Mouse (Mus musculus): ENCODE measurements around the gene Zfhx2. TPM values are rescaled to one million over a fixed set of nuclear protein-coding genes. Genes with fewer than 3 reads are reported as not detected.

The Zfhx2 gene
- total and polyA plus RNA-seq, 3 experiments: 0.07 to 0.59 (median 0.30) TPM

- peaks cover 14% of the 10 kb centered on the region for H3K27me3 ChIP-seq (replicated peaks)
- H3K4me3 ChIP-seq (replicated peaks in 1 of 3; ENCODE audit: low read depth in 2 of 3, low read length in 2 of 3, poor library complexity in 1 of 3): no peak overlapping the region
These were observed 26.7 kb upstream of the Zfhx2 start for GRCm38 (mm10) chr14:55118852-55119251.

GRCm38 (mm10) chr14:55116425-55117200, 24.5 kb upstream of the Zfhx2 start, which contains the start of gene Jph4:
Jph4 (minus strand) TSS chr14:55116935.
- DNase-seq (ENCODE audit: extremely low read depth): no peak
- Histone ChIP-seq H3K4me1 (ENCODE audit: control insufficient read depth in 1 of 2, insufficient read depth in 2 of 2) (no peaks in the 10 kb centered on the region), H3K27me3 (replicated peaks) (peaks cover 18% of the 10 kb centered on the region), H3K9ac (ENCODE audit: insufficient read depth, low read depth) (no peak within 1 kb of the TSS), H3K4me3 (replicated peaks in 1 of 3; ENCODE audit: low read depth in 2 of 3, low read length in 2 of 3, poor library complexity in 1 of 3) (no peak within 1 kb of the TSS), H3K36me3 (replicated peaks in 1 of 2; ENCODE audit: control insufficient read depth in 1 of 2, insufficient read depth in 1 of 2, low read length in 1 of 2) (no peaks in the 10 kb centered on the region), H3K9me3 (replicated peaks; ENCODE audit: low read length) (peaks cover 2% of the 10 kb centered on the region), H3K27ac (ENCODE audit: insufficient read depth, low read depth) (no peak within 1 kb of the TSS), H3K4me2 (ENCODE audit: insufficient read depth, low read depth, poor library complexity, severe bottlenecking) (no peak within 1 kb of the TSS), H3K79me2 (replicated peaks; ENCODE audit: control insufficient read depth, extremely low read depth, insufficient read depth, poor library complexity, severe bottlenecking) (no peaks in the 10 kb centered on the region)
- dilution Hi-C loops (cut with MboI; ENCODE audit: extremely low pct_ligation_motif_present, extremely low pct_unique_long_range_greater_than_20kb, low sequenced_read_pairs): no loop called here
- no peak for TF ChIP-seq ZNF384 (IDR thresholded peaks at IDR 0.05; ENCODE audit: low read depth, low read length)
- no peak for TF ChIP-seq JUND (conservative IDR thresholded peaks at IDR 0.05; ENCODE audit: low read depth, low read length)
- TF ChIP-seq USF2 (conservative IDR thresholded peaks at IDR 0.05; ENCODE audit: low read depth, low read length): no peak
- no peak for TF ChIP-seq GABPA (IDR thresholded peaks at IDR 0.05; ENCODE audit: insufficient replicate concordance, low read depth, low read length)
- TF ChIP-seq MAX (IDR thresholded peaks at IDR 0.05; ENCODE audit: low read length): no peak
- TF ChIP-seq SIN3A (IDR thresholded peaks at IDR 0.05; ENCODE audit: low read length): no peak
- in situ Hi-C loops (cut with MboI; ENCODE audit: low pct_ligation_motif_present, low pct_unique_long_range_greater_than_20kb, low sequenced_read_pairs): loop anchor here (10.0 kb wide), 1 partner anchor 98 kb away; no protein-coding TSS in a partner anchor

More at GRCm38 (mm10) chr14:55118852-55119251, 26.7 kb upstream of the Zfhx2 start:
- no peak overlapping the region for H3K27ac ChIP-seq (ENCODE audit: insufficient read depth, low read depth)
- H3K36me3 ChIP-seq (replicated peaks in 1 of 2; ENCODE audit: control insufficient read depth in 1 of 2, insufficient read depth in 1 of 2, low read length in 1 of 2): no peaks in the 10 kb centered on the region
- peaks cover 0 to 2% of the 10 kb centered on the region in 2 experiments; a peak in 1 of 4 replicates for H3K4me1 ChIP-seq (ENCODE audit: control insufficient read depth in 1 of 2, insufficient read depth in 2 of 2)
- no peak for DNase-seq (ENCODE audit: extremely low read depth)
- no peak overlapping the region for H3K9ac ChIP-seq (ENCODE audit: insufficient read depth, low read depth)
- in situ Hi-C loops (cut with MboI; ENCODE audit: low pct_ligation_motif_present, low pct_unique_long_range_greater_than_20kb, low sequenced_read_pairs): loop anchor here (10.0 kb wide), 1 partner anchor 96 kb away; no protein-coding TSS in a partner anchor
- peaks cover 2% of the 10 kb centered on the region for H3K9me3 ChIP-seq (replicated peaks; ENCODE audit: low read length)
- dilution Hi-C loops (cut with MboI; ENCODE audit: extremely low pct_ligation_motif_present, extremely low pct_unique_long_range_greater_than_20kb, low sequenced_read_pairs): no loop called here
- no peaks in the 10 kb centered on the region for H3K79me2 ChIP-seq (replicated peaks; ENCODE audit: control insufficient read depth, extremely low read depth, insufficient read depth, poor library complexity, severe bottlenecking)
- TF ChIP-seq E2F4 (IDR thresholded peaks at IDR 0.05; ENCODE audit: insufficient replicate concordance, low read depth, low read length) (no peak), ETS1 (conservative IDR thresholded peaks at IDR 0.05; ENCODE audit: low read depth, low read length) (no peak), MAFK (IDR thresholded peaks at IDR 0.05; ENCODE audit: insufficient replicate concordance, low read length) (no peak), SMC3 (IDR thresholded peaks at IDR 0.05; ENCODE audit: low read depth, low read length) (no peak), CTCF (conservative IDR thresholded peaks at IDR 0.05 in 1 of 2, IDR thresholded peaks at IDR 0.05 in 1 of 2; ENCODE audit: low read depth in 2 of 2, low read length in 2 of 2) (no peak), GABPA (IDR thresholded peaks at IDR 0.05; ENCODE audit: insufficient replicate concordance, low read depth, low read length) (no peak), NRF1 (IDR thresholded peaks at IDR 0.05; ENCODE audit: low read depth, low read length) (no peak)
- no peak overlapping the region for H3K4me2 ChIP-seq (ENCODE audit: insufficient read depth, low read depth, poor library complexity, severe bottlenecking)
